18 mouse cellular contexts compared by ENCODE assay signal in genomic region chr11:6558234-6558633, GRCm38 (mm10). TPM values are rescaled to one million over a fixed set of nuclear protein-coding genes. Genes with fewer than 3 reads are reported as not detected.
DNase-seq lines count a peak whose midpoint lies in the region; ATAC-seq and TF ChIP-seq lines count a peak whose summit lies in the region.
"Had no signal": no experiment of that assay in that cellular context is flagged by ENCODE, and none has a peak within 500 bp of the region (broad histone marks: within the 10 kb centered on the region; RNA-seq: fewer than 3 reads in every experiment).

No protein-coding gene starts in this region.

- ATAC-seq in intestine, postnatal 0 days, result no peak
- ATAC-seq in intestine, embryonic 15.5 days, result no peak
- ATAC-seq: forebrain, embryonic 15.5 days; intestine, embryonic 16.5 days had no signal

- no peak overlapping the region for H3K4me3 ChIP-seq in intestine, postnatal 0 days (ENCODE audit: low read depth, low read length)
- no peak overlapping the region for H3K4me3 ChIP-seq in intestine, embryonic 15.5 days (replicated peaks)
- H3K4me3 ChIP-seq: forebrain, embryonic 15.5 days; heart, embryonic 15.5 days; hindbrain, embryonic 12.5 days; limb, embryonic 12.5 days had no signal

- DNase-seq in thymus, postnatal 0 days (ENCODE audit: low spot score), result peak; percentile 42
- no peak for DNase-seq in thymus, postnatal 36 days
- DNase-seq in brain, adult 2 months (ENCODE audit: low read depth, low spot score), result peak; percentile 27
- DNase-seq in right cerebral cortex, postnatal 4 days, result no peak
- DNase-seq in kidney, adult 8-10 months, result no peak
- DNase-seq: adrenal gland, postnatal 25 days; cerebellum, adult 9-11 months; kidney, postnatal 4 days; lung, adult 2 months; midbrain, embryonic 14.5 days; right cerebral cortex, postnatal 14 days had no signal

- 0 out of 2 replicates have a peak, but pooled peaks cover 4% of the 10 kb centered on the region for H3K4me1 ChIP-seq in intestine, postnatal 0 days (replicated peaks; ENCODE audit: control insufficient read depth, insufficient read depth, low read length)
- H3K4me1 ChIP-seq in intestine, embryonic 15.5 days (replicated peaks), result peaks cover 13% of the 10 kb centered on the region; the same call in 1 of the 2 replicates
- H3K4me1 ChIP-seq: limb, embryonic 12.5 days had no signal

- peak; percentile 23; the same call in 1 of the 2 replicates for TF ChIP-seq CTCF in intestine, postnatal 0 days (IDR thresholded peaks at IDR 0.05; ENCODE audit: low read depth)

- no peak overlapping the region for H3K27ac ChIP-seq in intestine, postnatal 0 days (ENCODE audit: low read depth, low read length)
- H3K27ac ChIP-seq in intestine, embryonic 15.5 days, result no peak overlapping the region
- H3K27ac ChIP-seq: forebrain, embryonic 15.5 days; heart, embryonic 15.5 days; hindbrain, embryonic 12.5 days; limb, embryonic 12.5 days had no signal

- no peaks in the 10 kb centered on the region for H3K9me3 ChIP-seq in intestine, postnatal 0 days (ENCODE audit: control insufficient read depth)
- no peaks in the 10 kb centered on the region for H3K9me3 ChIP-seq in intestine, embryonic 15.5 days
- H3K9me3 ChIP-seq: forebrain, embryonic 15.5 days; heart, embryonic 15.5 days; hindbrain, embryonic 12.5 days; limb, embryonic 12.5 days had no signal

- H3K36me3 ChIP-seq in intestine, postnatal 0 days (ENCODE audit: control insufficient read depth, insufficient read depth), result 0 out of 2 replicates have a peak, but pooled peaks cover 11% of the 10 kb centered on the region
- peaks cover 11% of the 10 kb centered on the region; the same call in 1 of the 2 replicates for H3K36me3 ChIP-seq in intestine, embryonic 15.5 days
- H3K36me3 ChIP-seq: forebrain, embryonic 15.5 days; heart, embryonic 15.5 days had no signal

- H3K27me3 ChIP-seq in intestine, postnatal 0 days (replicated peaks; ENCODE audit: control insufficient read depth, insufficient read depth, low read length), result no peaks in the 10 kb centered on the region
- H3K27me3 ChIP-seq in intestine, embryonic 15.5 days (replicated peaks), result no peaks in the 10 kb centered on the region
- H3K27me3 ChIP-seq: forebrain, embryonic 15.5 days; heart, embryonic 15.5 days; hindbrain, embryonic 12.5 days; limb, embryonic 12.5 days had no signal

- H3K9ac ChIP-seq in intestine, postnatal 0 days (ENCODE audit: low read depth, low read length), result no peak overlapping the region
- H3K9ac ChIP-seq in intestine, embryonic 15.5 days, result no peak overlapping the region
- H3K9ac ChIP-seq: forebrain, embryonic 15.5 days; heart, embryonic 15.5 days; hindbrain, embryonic 12.5 days; limb, embryonic 12.5 days had no signal

- H3K4me2 ChIP-seq in intestine, postnatal 0 days (replicated peaks; ENCODE audit: low read depth), result no peak overlapping the region
- no peak overlapping the region for H3K4me2 ChIP-seq in intestine, embryonic 15.5 days (replicated peaks)
- H3K4me2 ChIP-seq: forebrain, embryonic 15.5 days; heart, embryonic 15.5 days; hindbrain, embryonic 12.5 days; limb, embryonic 12.5 days had no signal

- 69% methylated on average over 3 of the region's 3 CpGs for WGBS in intestine, postnatal 0 days
- WGBS in intestine, embryonic 15.5 days, result 69% methylated on average over 3 of the region's 3 CpGs

RNA-seq across cellular contexts. Expression of gene Ccm2, which starts 11.5 kb away (rescaled TPM):
- 37.2 and 39.6 TPM in 2 replicates for polyA plus RNA-seq in intestine, postnatal 0 days (2015; fragmentation: Nextera tagmentation; extraction: Ambion mirVana)
- 73.8 and 76.9 TPM in 2 replicates for polyA plus RNA-seq in intestine, embryonic 15.5 days (2015; fragmentation: Nextera tagmentation; extraction: Ambion mirVana)
- polyA plus RNA-seq in thymus, postnatal 0 days (2015; fragmentation: Nextera tagmentation; extraction: Ambion mirVana), result 189 and 190 TPM in 2 replicates

RNA-seq across cellular contexts. Expression of gene Myo1g, which starts 37.5 kb away (rescaled TPM):
- 0.87 and 0.95 TPM in 2 replicates for polyA plus RNA-seq in intestine, postnatal 0 days (2015; fragmentation: Nextera tagmentation; extraction: Ambion mirVana)
- polyA plus RNA-seq in intestine, embryonic 15.5 days (2015; fragmentation: Nextera tagmentation; extraction: Ambion mirVana), result 1.8 and 1.9 TPM in 2 replicates
- polyA plus RNA-seq in thymus, postnatal 0 days (2015; fragmentation: Nextera tagmentation; extraction: Ambion mirVana), result 50.6 and 53.8 TPM in 2 replicates

RNA-seq across cellular contexts. Expression of gene Nacad, which starts 47.6 kb away (rescaled TPM):
- polyA plus RNA-seq in intestine, postnatal 0 days (2015; fragmentation: Nextera tagmentation; extraction: Ambion mirVana), result 4.0 and 4.8 TPM in 2 replicates
- polyA plus RNA-seq in intestine, embryonic 15.5 days (2015; fragmentation: Nextera tagmentation; extraction: Ambion mirVana), result 6.2 and 6.3 TPM in 2 replicates
- polyA plus RNA-seq in thymus, postnatal 0 days (2015; fragmentation: Nextera tagmentation; extraction: Ambion mirVana), result 0.26 and 0.33 TPM in 2 replicates

Comparison
In these comparisons a context has a peak if more than half of its experiments do, and no peak if none do; other contexts are left out.
1. DNase-seq: peak in thymus, postnatal 0 days (single experiment) and brain, adult 2 months (single experiment); none in thymus, postnatal 36 days (0 of 2), right cerebral cortex, postnatal 4 days (single experiment) and kidney, adult 8-10 months (0 of 2).
2. RNA of gene Myo1g, which starts 37.5 kb away (polyA plus RNA-seq): 50.6 to 53.8 TPM in thymus, postnatal 0 days; 1.8 to 1.9 TPM in intestine, embryonic 15.5 days and 0.87 to 0.95 TPM in intestine, postnatal 0 days; every median in the first group is over 10 times any median in the second.